Mouse (Mus musculus) left cerebral cortex, postnatal 4 days (tissue): ENCODE results near the gene Nbeal2. TPM values are rescaled to one million over a fixed set of nuclear protein-coding genes. Genes with fewer than 3 reads are reported as not detected.
A peak's percentile ranks its signal among the peaks of the same experiment; 100 is the strongest.

ENCODE experiments used
- DNase-seq: peaks from one replicate; pipeline ENCODE4 v3.0.0-alpha.2; 2022
- intact Hi-C: fragments of 180-260 bp; cut with DNase I; formaldehyde crosslinking; loops from one replicate; pipeline ENCODE4 v1.15.1; 2025
- total RNA-seq, 2 experiments: library from RNA; stranded (reverse); gene quantifications; 2 replicates each; pipeline ENCODE4 v1.2.3; 2021

Gene Nbeal2
- total RNA-seq, 2 experiments from 2014 or later = 13.0 to 14.6 TPM

GRCm38 (mm10) chr9:110652963-110653654 is 852 bp downstream of the Nbeal2 start:
- intact Hi-C loops = no loop called here
- DNase-seq = no peak

GRCm38 (mm10) chr9:110651931-110652722 is 1.8 kb downstream of the Nbeal2 start:
- no peak for DNase-seq
- intact Hi-C loops = no loop called here

GRCm38 (mm10) chr9:110649775-110650174 is 4.2 kb downstream of the Nbeal2 start:
- intact Hi-C loops = no loop called here
- no peak for DNase-seq

- DNase-seq = no peak
- intact Hi-C loops = no loop called here
Measured at GRCm38 (mm10) chr9:110645219-110645618, 8.7 kb downstream of the Nbeal2 start.

- DNase-seq = no peak
- intact Hi-C loops = no loop called here
Measured at GRCm38 (mm10) chr9:110644295-110644694, 9.7 kb downstream of the Nbeal2 start.

- intact Hi-C loops = no loop called here
- DNase-seq = no peak
Measured at GRCm38 (mm10) chr9:110643787-110644186, 10.2 kb downstream of the Nbeal2 start.

GRCm38 (mm10) chr9:110642812-110643524 is 11.0 kb downstream of the Nbeal2 start:
- intact Hi-C loops = no loop called here
- DNase-seq = no peak

GRCm38 (mm10) chr9:110641006-110641405 is 13.0 kb downstream of the Nbeal2 start:
- intact Hi-C loops = no loop called here

GRCm38 (mm10) chr9:110638611-110639021 is 15.3 kb downstream of the Nbeal2 start:
- DNase-seq = peak; percentile 67
- intact Hi-C loops = loop anchor here (5.0 kb wide), 1 partner anchor 59 kb away; no protein-coding TSS in a partner anchor

More at GRCm38 (mm10) chr9:110641006-110641405, 13.0 kb downstream of the Nbeal2 start:
- DNase-seq = no peak

GRCm38 (mm10) chr9:110635225-110635624 is 18.7 kb downstream of the Nbeal2 start:
- intact Hi-C loops = loop anchor here (5.0 kb wide), 1 partner anchor 62 kb away; no protein-coding TSS in a partner anchor
- DNase-seq = peak; percentile 90

- no peak for DNase-seq
- intact Hi-C loops = no loop called here
Measured at GRCm38 (mm10) chr9:110633882-110634281, 20.1 kb downstream of the Nbeal2 start.

- no peak for DNase-seq
- intact Hi-C loops = no loop called here
Measured at GRCm38 (mm10) chr9:110632671-110633070, 21.3 kb downstream of the Nbeal2 start.

GRCm38 (mm10) chr9:110631651-110632275 is 22.2 kb downstream of the Nbeal2 start:
- intact Hi-C loops = no loop called here
- no peak for DNase-seq

GRCm38 (mm10) chr9:110631191-110631590 is 22.8 kb downstream of the Nbeal2 start:
- intact Hi-C loops = no loop called here
- DNase-seq = peak; percentile 75

GRCm38 (mm10) chr9:110630171-110630570 is 23.8 kb downstream of the Nbeal2 start:
- intact Hi-C loops = no loop called here
- no peak for DNase-seq

GRCm38 (mm10) chr9:110625350-110625908 is 28.5 kb downstream of the Nbeal2 start:
- DNase-seq = no peak
- intact Hi-C loops = no loop called here

GRCm38 (mm10) chr9:110624361-110625166 is 29.4 kb downstream of the Nbeal2 start, which contains the start of gene Nradd:
Nradd (minus strand) TSS chr9:110624452.
- intact Hi-C loops = no loop called here
- DNase-seq = peak; percentile 94

- intact Hi-C loops = no loop called here
Measured at GRCm38 (mm10) chr9:110623416-110624195, 30.4 kb downstream of the Nbeal2 start.

More at GRCm38 (mm10) chr9:110623416-110624195, 30.4 kb downstream of the Nbeal2 start:
- DNase-seq = no peak
